Mouse (Mus musculus): ENCODE data around the gene Cnn3. TPM values are rescaled to one million over a fixed set of nuclear protein-coding genes. Genes with fewer than 3 reads are reported as not detected.
A peak's percentile ranks its signal among the peaks of the same experiment; 100 is the strongest.

Gene Cnn3
- polyA plus RNA-seq, 1 experiment from 2014 or later = 562 TPM

DNA sequence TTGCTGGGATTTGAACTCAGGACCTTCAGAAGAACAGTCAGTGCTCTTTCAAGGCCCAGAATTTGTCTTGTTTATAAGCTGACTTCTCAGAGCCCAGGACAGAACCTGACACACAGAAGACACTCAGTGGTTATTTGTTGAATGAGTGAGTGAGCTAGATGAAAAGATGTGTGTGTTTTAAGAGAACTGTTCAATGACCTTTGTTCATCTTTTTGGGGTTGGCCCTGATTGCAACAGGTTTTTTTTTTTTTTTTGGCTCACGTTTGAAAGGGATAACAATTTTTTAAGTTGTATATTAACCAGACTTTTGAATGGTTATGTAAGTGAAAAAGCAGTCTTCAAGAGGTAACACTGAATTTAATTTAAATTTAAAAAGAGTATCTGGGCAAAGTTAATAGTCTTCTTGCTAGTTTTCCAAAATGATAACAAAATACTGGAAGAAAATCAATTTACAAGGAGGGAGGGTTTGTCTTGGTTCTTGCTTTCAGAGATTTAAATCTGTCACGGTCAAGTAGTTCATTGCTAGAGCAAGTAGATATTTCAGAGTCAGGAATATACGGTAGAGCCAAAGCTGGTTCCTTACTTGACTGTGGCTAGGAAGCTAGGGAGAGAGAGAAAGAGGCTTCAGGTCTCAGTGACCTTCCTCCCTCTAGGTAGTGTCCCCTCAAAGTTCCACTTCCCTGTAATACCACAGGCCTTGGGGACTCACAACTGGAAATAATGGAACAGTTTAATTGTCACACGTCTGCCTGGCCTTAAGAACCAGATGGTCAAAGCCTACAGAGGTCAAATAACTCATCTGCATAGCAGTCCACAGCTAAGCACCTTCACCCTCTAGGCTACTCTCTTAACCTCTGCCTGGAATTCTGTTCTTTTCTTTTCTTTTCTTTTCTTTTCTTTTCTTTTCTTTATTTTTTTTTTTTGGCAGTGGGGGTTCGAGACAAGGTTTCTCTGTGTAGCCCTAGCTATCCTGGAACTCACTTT lies 9.8 kb upstream of the Cnn3 start:
- 70% methylated on average over 5 of the region's 5 CpGs for WGBS
- ATAC-seq (ENCODE audit: low read depth) = no peak
- no peak overlapping the region for H3K4me3 ChIP-seq (ENCODE audit: low read length)

GRCm38 (mm10) chr3:121417379-121418250 lies 8.7 kb upstream of the Cnn3 start:
- no peak overlapping the region for H3K27ac ChIP-seq (ENCODE audit: low read length)
- peaks cover 2% of the 10 kb centered on the region; the same call in 1 of the 2 replicates for H3K27me3 ChIP-seq (ENCODE audit: control insufficient read depth, insufficient read depth, low read depth, low read length)
- no peaks in the 10 kb centered on the region for H3K9me3 ChIP-seq (ENCODE audit: control insufficient read depth, low read length)
- no peak overlapping the region for H3K9ac ChIP-seq (ENCODE audit: low read length)
- ATAC-seq (ENCODE audit: low read depth) = peak; percentile 58
- no peaks in the 10 kb centered on the region; the same call in none of the 2 replicates for H3K4me1 ChIP-seq (replicated peaks; ENCODE audit: control insufficient read depth, insufficient read depth, low read length)
- H3K36me3 ChIP-seq (ENCODE audit: control insufficient read depth, insufficient read depth, low read length) = no peaks in the 10 kb centered on the region
- 55% methylated on average over 14 of the region's 14 CpGs for WGBS
- no peak overlapping the region for H3K4me3 ChIP-seq (ENCODE audit: low read length)
- no peak overlapping the region for H3K4me2 ChIP-seq (ENCODE audit: low read depth, low read length)

More for the DNA sequence above, 9.8 kb upstream of the Cnn3 start:
- H3K9ac ChIP-seq (ENCODE audit: low read length) = no peak overlapping the region
- H3K27ac ChIP-seq (ENCODE audit: low read length) = no peak overlapping the region
- no peak overlapping the region for H3K4me2 ChIP-seq (ENCODE audit: low read depth, low read length)
- H3K4me1 ChIP-seq (replicated peaks; ENCODE audit: control insufficient read depth, insufficient read depth, low read length) = no peaks in the 10 kb centered on the region; the same call in none of the 2 replicates
- peaks cover 2% of the 10 kb centered on the region; the same call in 1 of the 2 replicates for H3K27me3 ChIP-seq (ENCODE audit: control insufficient read depth, insufficient read depth, low read depth, low read length)
- H3K9me3 ChIP-seq (ENCODE audit: control insufficient read depth, low read length) = no peaks in the 10 kb centered on the region
- H3K36me3 ChIP-seq (ENCODE audit: control insufficient read depth, insufficient read depth, low read length) = no peaks in the 10 kb centered on the region

- Histone ChIP-seq H3K4me2 (ENCODE audit: low read depth, low read length) (no peak overlapping the region), H3K27ac (ENCODE audit: low read length) (no peak overlapping the region), H3K4me1 (replicated peaks; ENCODE audit: control insufficient read depth, insufficient read depth, low read length) (no peaks in the 10 kb centered on the region; the same call in none of the 2 replicates), H3K9me3 (ENCODE audit: control insufficient read depth, low read length) (no peaks in the 10 kb centered on the region), H3K9ac (ENCODE audit: low read length) (no peak overlapping the region), H3K36me3 (ENCODE audit: control insufficient read depth, insufficient read depth, low read length) (no peaks in the 10 kb centered on the region), H3K4me3 (ENCODE audit: low read length) (no peak overlapping the region), H3K27me3 (ENCODE audit: control insufficient read depth, insufficient read depth, low read depth, low read length) (peaks cover 4% of the 10 kb centered on the region)
- ATAC-seq (ENCODE audit: low read depth) = peak; percentile 42; the same call in 1 of the 2 replicates
- 60% methylated on average over 6 of the region's 6 CpGs for WGBS
Observed at GRCm38 (mm10) chr3:121418251-121418601, 8.1 kb upstream of the Cnn3 start.

DNA sequence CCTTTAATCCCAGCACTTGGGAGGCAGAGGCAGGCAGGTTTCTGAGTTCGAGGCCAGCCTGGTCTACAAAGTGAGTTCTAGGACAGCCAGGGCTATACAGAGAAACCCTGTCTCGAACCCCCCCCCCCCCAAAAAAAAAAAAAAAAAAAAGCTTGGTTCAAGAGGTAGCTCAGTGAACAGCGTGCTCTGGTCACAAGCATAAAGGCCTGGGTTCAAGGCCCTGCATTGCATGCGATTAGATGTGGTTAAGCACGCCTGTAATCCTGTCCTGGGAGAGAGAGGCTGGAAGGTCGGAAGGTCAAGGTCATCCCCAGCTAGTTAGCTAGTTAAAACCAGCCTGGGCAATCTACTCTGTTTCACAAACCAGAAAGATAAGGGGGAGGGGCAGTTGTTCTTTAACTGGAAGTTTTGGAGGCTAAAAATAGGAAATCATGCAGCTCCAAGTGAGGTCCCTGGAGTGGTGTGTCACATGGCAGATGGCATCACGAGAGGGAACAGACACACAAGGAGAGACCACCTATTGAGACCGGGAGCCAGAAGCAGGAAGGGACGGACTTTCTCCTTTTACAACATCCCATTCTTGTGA lies 7.4 kb upstream of the Cnn3 start:
- ATAC-seq (ENCODE audit: low read depth) = no peak
- H3K27ac ChIP-seq (ENCODE audit: low read length) = no peak overlapping the region
- 80% methylated on average over 9 of the region's 9 CpGs for WGBS

GRCm38 (mm10) chr3:121422405-121422804 lies 3.9 kb upstream of the Cnn3 start:
- Histone ChIP-seq H3K4me1 (replicated peaks; ENCODE audit: control insufficient read depth, insufficient read depth, low read length) (peaks cover 7% of the 10 kb centered on the region), H3K27ac (ENCODE audit: low read length) (no peak overlapping the region), H3K9me3 (ENCODE audit: control insufficient read depth, low read length) (no peaks in the 10 kb centered on the region), H3K36me3 (ENCODE audit: control insufficient read depth, insufficient read depth, low read length) (no peaks in the 10 kb centered on the region), H3K4me2 (ENCODE audit: low read depth, low read length) (no peak overlapping the region), H3K9ac (ENCODE audit: low read length) (no peak overlapping the region), H3K27me3 (ENCODE audit: control insufficient read depth, insufficient read depth, low read depth, low read length) (peaks cover 6% of the 10 kb centered on the region), H3K4me3 (ENCODE audit: low read length) (no peak overlapping the region)
- WGBS = 73% methylated on average over 8 of the region's 8 CpGs
- no peak for ATAC-seq (ENCODE audit: low read depth)

More for the DNA sequence above, 7.4 kb upstream of the Cnn3 start:
- H3K4me1 ChIP-seq (replicated peaks; ENCODE audit: control insufficient read depth, insufficient read depth, low read length) = no peaks in the 10 kb centered on the region; the same call in none of the 2 replicates
- no peak overlapping the region for H3K4me3 ChIP-seq (ENCODE audit: low read length)
- H3K4me2 ChIP-seq (ENCODE audit: low read depth, low read length) = no peak overlapping the region
- peaks cover 6% of the 10 kb centered on the region for H3K27me3 ChIP-seq (ENCODE audit: control insufficient read depth, insufficient read depth, low read depth, low read length)
- no peaks in the 10 kb centered on the region for H3K9me3 ChIP-seq (ENCODE audit: control insufficient read depth, low read length)
- H3K9ac ChIP-seq (ENCODE audit: low read length) = no peak overlapping the region
- no peaks in the 10 kb centered on the region for H3K36me3 ChIP-seq (ENCODE audit: control insufficient read depth, insufficient read depth, low read length)

DNA sequence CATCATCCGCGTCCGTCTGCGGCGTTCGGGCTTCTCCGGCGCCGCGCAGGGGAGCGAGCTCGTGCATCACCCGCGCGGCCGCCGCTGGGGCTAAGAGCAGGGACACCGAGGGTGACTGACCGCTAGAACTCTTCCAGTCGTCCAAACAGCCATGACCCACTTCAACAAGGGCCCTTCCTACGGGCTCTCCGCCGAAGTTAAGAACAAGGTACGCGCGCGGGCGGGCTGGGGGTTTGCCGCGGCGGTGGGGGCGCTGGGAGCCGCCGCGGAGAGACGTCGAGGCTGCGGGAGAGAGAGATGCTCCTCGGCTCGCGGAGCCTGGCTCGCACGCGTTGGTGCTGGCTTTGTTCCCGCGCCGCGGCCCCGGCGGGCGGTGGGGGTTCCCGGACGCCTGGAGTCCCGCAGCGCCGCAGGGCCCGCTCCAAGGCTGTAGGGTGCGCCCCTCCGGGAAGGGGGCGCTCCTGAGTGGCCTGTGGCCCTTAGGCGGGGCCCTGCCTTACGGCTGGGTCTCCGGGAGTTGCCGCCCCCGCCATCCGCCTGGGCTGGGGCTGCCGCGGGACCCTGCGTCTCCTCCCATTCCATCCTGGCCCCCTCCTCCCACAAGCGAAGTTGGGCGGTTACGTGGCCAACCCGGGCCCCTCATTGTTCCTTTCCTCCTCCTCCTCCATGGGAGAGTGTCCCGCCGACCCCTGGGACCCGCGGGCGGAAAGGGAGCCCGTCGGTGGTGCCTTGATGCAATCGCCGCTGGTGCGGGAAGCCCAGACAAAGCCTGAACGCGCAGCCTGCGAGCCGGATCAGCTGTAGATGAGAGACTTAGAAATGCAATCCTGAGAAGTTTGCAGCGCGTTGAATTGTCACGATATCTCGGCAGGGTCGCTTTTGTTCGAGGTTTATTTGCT lies 573 bp downstream of the Cnn3 start:
- Histone ChIP-seq H3K27me3 (ENCODE audit: control insufficient read depth, insufficient read depth, low read depth, low read length) (peaks cover 4% of the 10 kb centered on the region), H3K27ac (ENCODE audit: low read length) (peak overlapping the region; percentile 99), H3K9ac (ENCODE audit: low read length) (peak overlapping the region; percentile 95), H3K4me2 (ENCODE audit: low read depth, low read length) (peak overlapping the region; percentile 90), H3K9me3 (ENCODE audit: control insufficient read depth, low read length) (no peaks in the 10 kb centered on the region), H3K4me1 (replicated peaks; ENCODE audit: control insufficient read depth, insufficient read depth, low read length) (peaks cover 31% of the 10 kb centered on the region), H3K36me3 (ENCODE audit: control insufficient read depth, insufficient read depth, low read length) (no peaks in the 10 kb centered on the region), H3K4me3 (ENCODE audit: low read length) (peak overlapping the region; percentile 73)
- WGBS = under 1% methylated on average over 86 of the region's 93 CpGs
- ATAC-seq (ENCODE audit: low read depth) = peak; percentile 86

DNA sequence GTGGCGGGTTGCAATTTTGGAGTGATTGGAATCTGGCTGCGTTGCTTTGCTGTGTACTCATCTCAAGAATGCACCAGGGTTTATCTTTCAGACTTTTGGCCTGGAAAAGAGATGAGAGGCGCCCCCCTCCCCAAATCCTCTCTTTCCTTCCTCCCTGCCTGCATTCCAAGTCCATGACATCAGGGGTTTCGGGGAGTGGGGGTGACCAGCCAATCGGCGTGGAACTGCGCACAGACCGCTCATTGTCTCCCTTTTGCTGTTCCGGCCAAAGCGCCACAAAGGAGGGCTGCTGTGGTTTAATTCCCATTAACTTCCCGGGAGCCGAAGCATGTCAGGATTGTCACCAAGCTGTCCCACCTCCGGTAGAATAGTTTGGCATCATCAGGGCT lies 1.2 kb downstream of the Cnn3 start:
- Histone ChIP-seq H3K4me2 (ENCODE audit: low read depth, low read length) (peak overlapping the region; percentile 90), H3K9ac (ENCODE audit: low read length) (peak overlapping the region; percentile 95), H3K4me1 (replicated peaks; ENCODE audit: control insufficient read depth, insufficient read depth, low read length) (peaks cover 35% of the 10 kb centered on the region), H3K4me3 (ENCODE audit: low read length) (peak overlapping the region; percentile 73), H3K36me3 (ENCODE audit: control insufficient read depth, insufficient read depth, low read length) (no peaks in the 10 kb centered on the region), H3K9me3 (ENCODE audit: control insufficient read depth, low read length) (no peaks in the 10 kb centered on the region), H3K27ac (ENCODE audit: low read length) (peak overlapping the region; percentile 99), H3K27me3 (ENCODE audit: control insufficient read depth, insufficient read depth, low read depth, low read length) (peaks cover 4% of the 10 kb centered on the region)
- ATAC-seq (ENCODE audit: low read depth) = peak; percentile 64
- WGBS = 0% methylated on average over 13 of the region's 13 CpGs

DNA sequence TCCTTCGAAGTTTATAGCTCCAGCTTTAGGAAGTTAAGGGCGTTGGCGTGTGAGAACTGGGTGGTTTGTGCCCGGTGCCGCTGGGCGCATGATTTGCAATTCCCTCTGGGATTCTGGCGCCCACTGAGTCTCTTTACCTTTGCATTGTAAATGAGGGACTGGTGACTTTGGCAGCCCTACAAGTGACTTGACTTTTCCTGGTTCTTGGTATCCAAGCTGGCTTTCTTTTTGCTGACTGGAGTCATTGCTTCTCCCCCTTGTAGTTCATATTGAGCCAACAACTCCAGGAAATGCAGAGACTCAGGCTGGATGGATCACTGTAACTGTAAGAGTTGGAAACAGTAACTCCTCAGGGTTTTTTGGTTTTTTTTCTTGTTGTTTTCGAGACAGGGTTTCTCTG lies 1.9 kb downstream of the Cnn3 start:
- H3K9ac ChIP-seq (ENCODE audit: low read length) = peak overlapping the region; percentile 95
- no peaks in the 10 kb centered on the region for H3K36me3 ChIP-seq (ENCODE audit: control insufficient read depth, insufficient read depth, low read length)
- peak overlapping the region; percentile 99 for H3K27ac ChIP-seq (ENCODE audit: low read length)
- H3K4me3 ChIP-seq (ENCODE audit: low read length) = peak overlapping the region; percentile 73
- peaks cover 35% of the 10 kb centered on the region for H3K4me1 ChIP-seq (replicated peaks; ENCODE audit: control insufficient read depth, insufficient read depth, low read length)
- WGBS = 5% methylated on average over 8 of the region's 8 CpGs
- ATAC-seq (ENCODE audit: low read depth) = no peak
- H3K9me3 ChIP-seq (ENCODE audit: control insufficient read depth, low read length) = no peaks in the 10 kb centered on the region
- H3K27me3 ChIP-seq (ENCODE audit: control insufficient read depth, insufficient read depth, low read depth, low read length) = peaks cover 2% of the 10 kb centered on the region
- H3K4me2 ChIP-seq (ENCODE audit: low read depth, low read length) = peak overlapping the region; percentile 90

Data from lung, embryonic 16.5 days (tissue).